Mouse (Mus musculus): ENCODE measurements around the gene Rhox13. TPM values are rescaled to one million over a fixed set of nuclear protein-coding genes. Genes with fewer than 3 reads are reported as not detected.

The Rhox13 gene
- total RNA-seq (2023): not detected in 4 replicates

GRCm38 (mm10) chrX:38120982-38121381 is at the start of gene Rhox13:
Rhox13 (plus strand) TSS chrX:38121219.

GRCm38 (mm10) chrX:38085041-38085440 is 36.0 kb upstream of the Rhox13 start, which contains the start of gene Rhox11:
Rhox11 (minus strand) TSS chrX:38085141.

DNA sequence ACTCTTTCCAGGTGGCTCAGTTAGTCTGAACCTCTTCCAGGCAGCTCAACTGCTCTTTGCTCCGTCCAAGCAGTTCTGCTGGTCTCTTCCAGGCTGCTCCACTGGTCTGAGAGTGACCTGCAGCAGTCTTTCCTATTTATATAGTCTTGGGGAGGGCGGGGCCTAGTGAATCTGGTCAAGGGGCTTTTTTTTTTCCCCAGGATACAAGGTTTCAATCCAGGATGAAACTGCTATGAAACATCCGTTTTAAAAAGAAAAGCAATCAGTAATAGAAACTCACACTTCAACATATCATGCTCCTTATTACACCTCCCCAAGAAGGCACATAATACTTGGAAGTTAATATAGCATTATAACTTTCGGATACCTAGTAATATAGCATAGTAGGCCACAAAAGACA is 10.2 kb upstream of the Rhox13 start, which contains the start of gene Rhox12:
Gene Rhox12 (minus strand): TSS at position 101 of the 400 bp plus-strand sequence.

Other genes with a start within 250 kb of the Rhox13 start
- gene Rhox8, start 242.3 kb upstream of the Rhox13 start, total RNA-seq (2023): not detected in 4 replicates
- gene Rhox7b, start 224.0 kb upstream of the Rhox13 start, total RNA-seq (2023): not detected in 4 replicates
- gene Rhox9, start 219.4 kb upstream of the Rhox13 start, total RNA-seq (2023): not detected in 4 replicates
- gene Btg1-ps1, start 102.4 kb upstream of the Rhox13 start, total RNA-seq (2023): not detected in 4 replicates
- gene Btg1-ps2, start 78.1 kb upstream of the Rhox13 start, total RNA-seq (2023): not detected in 4 replicates
- gene Rhox10, start 54.7 kb upstream of the Rhox13 start, total RNA-seq (2023): not detected in 4 replicates
- not detected in 4 replicates for gene Rhox11, start 36.1 kb upstream of the Rhox13 start, total RNA-seq (2023)
- gene Rhox12, start 10.3 kb upstream of the Rhox13 start, total RNA-seq (2023): not detected in 4 replicates
- 29.9 to 37.1 TPM (median 34.0 TPM) in 4 replicates for gene Zbtb33, start 68.6 kb downstream of the Rhox13 start, total RNA-seq (2023)
- gene Tmem255a, start 131.2 kb downstream of the Rhox13 start, total RNA-seq (2023): 0.39 to 1.5 TPM (median 0.52 TPM) in 4 replicates
- not detected in 4 replicates for gene Atp1b4, start 195.0 kb downstream of the Rhox13 start, total RNA-seq (2023)